Mouse (Mus musculus) megakaryocyte, adult 5-6 weeks (primary cell): ENCODE measurements around the gene Ifi203. TPM values are rescaled to one million over a fixed set of nuclear protein-coding genes. Genes with fewer than 3 reads are reported as not detected.
"Not testable (repeated sequence)": the region's sequence is repeated elsewhere in the genome, so short reads cannot be mapped to it uniquely, and the experiment has no call there.

Source experiments
- ATAC-seq: 2 replicates; pipeline ENCODE4 v1.8.0; 2016; ENCODE audit warnings: mild to moderate bottlenecking, inconsistent platforms; ENCODE audit not compliant: poor library complexity, severe bottlenecking
- total RNA-seq, 2 experiments: library from RNA; stranded (forward) in 1 of 2; stranded (reverse) in 1 of 2; fragments of 153-499, 151-499 nt in 1 of 2; fragments of 221-1000, 200-1000 nt in 1 of 2; gene quantifications; 2 replicates each; pipeline versions ENCODE4 v1.2.3 to v1.2.4; 2015 to 2017

Gene Ifi203
- total RNA-seq, 2 experiments from 2014 or later: 122 to 285 TPM

GRCm38 (mm10) chr1:173905885-173906284 lies 36.6 kb downstream of the Ifi203 start:
- ATAC-seq: not testable (repeated sequence)

DNA sequence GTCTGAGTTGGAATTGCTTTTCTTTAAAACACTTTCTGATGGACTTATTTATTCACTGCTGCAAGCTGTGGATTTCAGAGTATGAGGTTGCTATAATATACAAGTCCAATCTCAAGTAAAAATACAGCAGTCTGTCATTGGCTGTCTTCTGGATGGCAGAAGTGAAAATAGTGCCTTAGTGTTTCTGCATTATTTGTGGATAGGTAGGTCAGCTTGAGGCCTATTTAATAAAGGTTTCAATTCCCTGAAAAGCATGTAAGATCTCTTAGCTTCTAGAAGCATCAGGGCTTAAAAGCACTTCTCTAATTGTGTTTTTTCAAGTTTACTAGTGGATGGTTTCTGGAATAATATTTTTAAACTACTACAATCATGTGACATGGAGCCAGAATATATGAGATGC lies 52.7 kb downstream of the Ifi203 start:
- ATAC-seq: peak; percentile 52

- peak; percentile 92 for ATAC-seq
Measured at GRCm38 (mm10) chr1:173887026-173887787, 55.3 kb downstream of the Ifi203 start.

- ATAC-seq: peak; percentile 54
Measured at GRCm38 (mm10) chr1:173880004-173880666, 62.3 kb downstream of the Ifi203 start.

GRCm38 (mm10) chr1:173879225-173879987 lies 63.1 kb downstream of the Ifi203 start:
- peak; percentile 51 for ATAC-seq

- peak; percentile 20 for ATAC-seq
Measured at GRCm38 (mm10) chr1:173878264-173878663, 64.2 kb downstream of the Ifi203 start.

- ATAC-seq: peak; percentile 17; the same call in 1 of the 2 replicates
Measured at GRCm38 (mm10) chr1:173877125-173877524, 65.3 kb downstream of the Ifi203 start.

Other genes with a start within 250 kb of the Ifi203 start
- gene Ifi207, start 200.9 kb downstream of the Ifi203 start, total RNA-seq (2015): 162 and 188 TPM in 2 replicates
- 66.9 and 70.4 TPM in 2 replicates for gene Ifi207, start 200.9 kb downstream of the Ifi203 start, total RNA-seq (2017)
- 135 and 165 TPM in 2 replicates for gene Ifi204, start 175.7 kb downstream of the Ifi203 start, total RNA-seq (2015)
- gene Ifi204, start 175.7 kb downstream of the Ifi203 start, total RNA-seq (2017): 256 and 281 TPM in 2 replicates
- gene Ifi211, start 29.6 kb downstream of the Ifi203 start, total RNA-seq (2015): 165 and 182 TPM in 2 replicates
- 234 and 254 TPM in 2 replicates for gene Ifi211, start 29.6 kb downstream of the Ifi203 start, total RNA-seq (2017)
- 360 and 361 TPM in 2 replicates for gene Mndal, start 181 bp downstream of the Ifi203 start, total RNA-seq (2015)
- gene Mndal, start 181 bp downstream of the Ifi203 start, total RNA-seq (2017): 254 and 258 TPM in 2 replicates
- gene Ifi202b, start 40.1 kb upstream of the Ifi203 start, total RNA-seq (2015): not detected in 2 replicates
- not detected in 2 replicates for gene Ifi202b, start 40.1 kb upstream of the Ifi203 start, total RNA-seq (2017)
- gene Ifi205, start 89.1 kb upstream of the Ifi203 start, total RNA-seq (2015): 33.5 and 35.2 TPM in 2 replicates
- 25.3 and 27.3 TPM in 2 replicates for gene Ifi205, start 89.1 kb upstream of the Ifi203 start, total RNA-seq (2017)
- 0.51 and 0.73 TPM in 2 replicates for gene Olfr433, start 98.0 kb upstream of the Ifi203 start, total RNA-seq (2015)
- gene Olfr433, start 98.0 kb upstream of the Ifi203 start, total RNA-seq (2017): 0.22 and 0.49 TPM in 2 replicates
- 0.30 and 0.71 TPM in 2 replicates for gene Olfr432, start 106.5 kb upstream of the Ifi203 start, total RNA-seq (2015)
- 0.29 TPM in 1 of 2 replicates, not detected in the other for gene Olfr432, start 106.5 kb upstream of the Ifi203 start, total RNA-seq (2017)
- not detected in 2 replicates for gene Olfr430, start 123.9 kb upstream of the Ifi203 start, total RNA-seq (2015)
- not detected in 2 replicates for gene Olfr430, start 123.9 kb upstream of the Ifi203 start, total RNA-seq (2017)
- not detected in 2 replicates for gene Olfr429, start 141.7 kb upstream of the Ifi203 start, total RNA-seq (2015)
- not detected in 2 replicates for gene Olfr429, start 141.7 kb upstream of the Ifi203 start, total RNA-seq (2017)
- gene Olfr427, start 154.2 kb upstream of the Ifi203 start, total RNA-seq (2015): not detected in 2 replicates
- not detected in 2 replicates for gene Olfr427, start 154.2 kb upstream of the Ifi203 start, total RNA-seq (2017)
- gene Olfr231, start 178.5 kb upstream of the Ifi203 start, total RNA-seq (2015): not detected in 2 replicates
- not detected in 2 replicates for gene Olfr231, start 178.5 kb upstream of the Ifi203 start, total RNA-seq (2017)
- gene Olfr424, start 188.8 kb upstream of the Ifi203 start, total RNA-seq (2015): not detected in 2 replicates
- gene Olfr424, start 188.8 kb upstream of the Ifi203 start, total RNA-seq (2017): not detected in 2 replicates
- not detected in 2 replicates for gene Olfr420, start 213.0 kb upstream of the Ifi203 start, total RNA-seq (2015)
- not detected in 2 replicates for gene Olfr420, start 213.0 kb upstream of the Ifi203 start, total RNA-seq (2017)
- gene Spta1, start 230.1 kb upstream of the Ifi203 start, total RNA-seq (2015): 1.1 and 1.3 TPM in 2 replicates
- 2.7 and 5.9 TPM in 2 replicates for gene Spta1, start 230.1 kb upstream of the Ifi203 start, total RNA-seq (2017)